Mouse (Mus musculus) kidney, embryonic 14.5 days (tissue): Measurements from ENCODE around the gene Tcea3. TPM values are rescaled to one million over a fixed set of nuclear protein-coding genes. Genes with fewer than 3 reads are reported as not detected.
A peak's percentile ranks its signal among the peaks of the same experiment; 100 is the strongest.

Experiments used
- ATAC-seq: fragments of 200-750 bp; cut with Nextera tagmentation; 2 replicates; pipeline ENCODE4 v1.8.0; 2017; ENCODE audit warnings: moderate number of reproducible peaks, mild to moderate bottlenecking, moderate TSS enrichment, moderate library complexity; ENCODE audit not compliant: low FRiP score, low TSS enrichment
- H3K27ac ChIP-seq: fragments of 300-500 bp; sonication (generic); 2 replicates; pipeline ENCODE4 v1.5.1; 2014; ENCODE audit warnings: low read depth, mild to moderate bottlenecking, low read length, moderate library complexity, mixed read lengths
- H3K27me3 ChIP-seq: fragments of 300-500 bp; sonication (generic); 2 replicates; pipeline ENCODE4 v1.6.1; 2014; ENCODE audit warnings: mild to moderate bottlenecking, low read length; ENCODE audit not compliant: control insufficient read depth, insufficient read depth
- H3K36me3 ChIP-seq: fragments of 300-500 bp; sonication (generic); 2 replicates; pipeline ENCODE4 v1.6.1; 2014; ENCODE audit warnings: low read length, mixed read lengths; ENCODE audit not compliant: control insufficient read depth, insufficient read depth
- H3K4me1 ChIP-seq: fragments of 300-500 bp; sonication (generic); 2 replicates; pipeline ENCODE4 v1.6.1; 2014; ENCODE audit warnings: low read length, mixed read lengths; ENCODE audit not compliant: control insufficient read depth, insufficient read depth
- H3K4me2 ChIP-seq: fragments of 300-500 bp; sonication (generic); replicated peaks from 2 replicates; pipeline ENCODE4 v1.6.1; 2014; ENCODE audit warnings: low read depth, mild to moderate bottlenecking, low read length
- H3K4me3 ChIP-seq: fragments of 300-500 bp; sonication (generic); 2 replicates; pipeline ENCODE4 v1.5.1; 2014; ENCODE audit warnings: mild to moderate bottlenecking, low read length
- H3K9ac ChIP-seq: fragments of 300-500 bp; sonication (generic); 2 replicates; pipeline ENCODE4 v1.6.1; 2014; ENCODE audit warnings: low read depth, mild to moderate bottlenecking, low read length, moderate library complexity
- H3K9me3 ChIP-seq: fragments of 300-500 bp; sonication (generic); 2 replicates; pipeline ENCODE4 v1.6.1; 2016; ENCODE audit warnings: low read length; ENCODE audit not compliant: control insufficient read depth
- WGBS: fragments of 180-500 bp; shearing (Covaris S2); extraction: QIAGEN DNeasy Blood & Tissue Kit; methylation state at CpG from one replicate; pipeline ENCODE4 v1.1.7; 2014; 5-methylcytosine and 5-hydroxymethylcytosine counted together
- polyA plus RNA-seq: library from polyadenylated mRNA; unstranded; fragments of >200 nt; fragmentation: Nextera tagmentation; extraction: Ambion mirVana; gene quantifications from 2 replicates; pipeline ENCODE4 v1.2.1, GENCODE M21; 2014

Gene Tcea3
- polyA plus RNA-seq, 1 experiment from 2014 or later, result 5.4 TPM

- Histone ChIP-seq H3K9ac (no peak overlapping the region), H3K4me1 (peaks cover 11% of the 10 kb centered on the region), H3K9me3 (no peaks in the 10 kb centered on the region), H3K27me3 (no peaks in the 10 kb centered on the region), H3K4me3 (no peak overlapping the region), H3K36me3 (no peaks in the 10 kb centered on the region), H3K4me2 (no peak overlapping the region), H3K27ac (no peak overlapping the region)
- WGBS, result 63% methylated on average over 7 of the region's 7 CpGs
- ATAC-seq, result no peak
These were observed 33.9 kb upstream of the Tcea3 start for GRCm38 (mm10) chr4:136213629-136214028.

GRCm38 (mm10) chr4:136214828-136215227 lies 32.7 kb upstream of the Tcea3 start:
- Histone ChIP-seq H3K9me3 (no peaks in the 10 kb centered on the region), H3K36me3 (no peaks in the 10 kb centered on the region), H3K4me2 (no peak overlapping the region), H3K4me1 (peaks cover 17% of the 10 kb centered on the region), H3K27ac (no peak overlapping the region), H3K27me3 (no peaks in the 10 kb centered on the region), H3K9ac (no peak overlapping the region), H3K4me3 (no peak overlapping the region)
- 88% methylated on average over 8 of the region's 8 CpGs for WGBS
- no peak for ATAC-seq

- H3K9me3 ChIP-seq, result no peaks in the 10 kb centered on the region
- H3K27ac ChIP-seq, result no peak overlapping the region
- no peak overlapping the region for H3K4me3 ChIP-seq
- H3K27me3 ChIP-seq, result no peaks in the 10 kb centered on the region
- H3K4me1 ChIP-seq, result peaks cover 25% of the 10 kb centered on the region
- no peaks in the 10 kb centered on the region for H3K36me3 ChIP-seq
- no peak for ATAC-seq
- 89% methylated on average over 8 of the region's 8 CpGs for WGBS
- H3K4me2 ChIP-seq, result no peak overlapping the region
- no peak overlapping the region for H3K9ac ChIP-seq
These were observed 32.0 kb upstream of the Tcea3 start for GRCm38 (mm10) chr4:136215576-136215975.

DNA sequence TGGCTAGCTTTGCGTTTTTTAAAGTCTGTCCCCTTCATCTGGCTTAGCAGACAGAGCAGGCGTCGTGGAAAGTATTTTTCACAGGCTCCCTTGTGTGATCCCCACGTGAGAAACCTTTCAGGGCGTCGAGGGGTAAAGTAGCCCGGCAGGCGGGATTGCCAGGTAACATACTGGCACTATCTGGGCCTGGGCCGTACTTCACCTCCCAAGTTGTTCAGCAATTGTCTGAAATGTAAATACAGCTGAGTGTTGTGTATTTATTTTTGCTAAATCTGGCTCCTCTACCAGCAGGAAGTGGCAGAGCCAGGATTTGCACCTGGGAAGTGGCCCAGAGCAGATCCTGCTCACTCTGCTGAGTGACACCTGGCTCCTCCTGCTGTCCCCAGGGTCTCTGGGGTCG lies 30.5 kb upstream of the Tcea3 start:
- Histone ChIP-seq H3K9me3 (no peaks in the 10 kb centered on the region), H3K4me3 (no peak overlapping the region), H3K36me3 (no peaks in the 10 kb centered on the region), H3K27ac (no peak overlapping the region), H3K27me3 (no peaks in the 10 kb centered on the region), H3K4me1 (peaks cover 27% of the 10 kb centered on the region), H3K4me2 (no peak overlapping the region), H3K9ac (no peak overlapping the region)
- ATAC-seq, result no peak
- 63% methylated on average over 10 of the region's 10 CpGs for WGBS

DNA sequence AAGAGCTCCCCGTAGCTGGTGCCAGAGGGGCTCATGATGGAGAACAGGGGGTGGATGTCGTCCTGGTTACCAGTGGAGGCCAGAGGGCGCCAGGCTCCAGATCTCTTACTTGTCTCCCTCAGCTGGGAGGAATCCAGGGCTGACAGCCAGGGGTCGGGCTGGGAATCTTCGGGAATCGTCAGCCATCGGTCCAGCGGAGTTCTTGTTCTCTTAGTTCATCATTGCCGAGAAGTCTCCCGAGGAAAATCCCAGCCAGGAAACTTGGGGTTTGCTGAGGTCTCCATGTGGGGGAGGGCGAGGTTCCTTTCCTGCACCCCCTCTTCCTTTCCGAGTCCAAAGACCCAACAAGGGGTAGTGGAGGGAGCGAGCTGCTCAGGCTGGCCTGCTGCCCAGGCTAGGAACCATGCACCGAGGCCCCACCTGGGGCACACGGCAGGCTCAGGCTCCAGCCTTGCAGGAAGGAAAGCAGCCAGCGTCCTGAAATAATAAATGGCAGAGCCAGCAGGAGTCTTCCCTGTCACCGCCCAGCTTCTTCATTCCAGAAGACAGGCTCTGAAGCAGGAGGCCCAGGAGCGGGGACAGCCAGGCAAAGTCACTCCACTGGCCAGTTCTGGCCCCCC lies 28.8 kb upstream of the Tcea3 start:
- no peak for ATAC-seq
- WGBS, result 9% methylated on average over 18 of the region's 18 CpGs
- H3K9me3 ChIP-seq, result no peaks in the 10 kb centered on the region
- no peak overlapping the region for H3K4me3 ChIP-seq
- H3K4me1 ChIP-seq, result peaks cover 24% of the 10 kb centered on the region
- no peaks in the 10 kb centered on the region for H3K36me3 ChIP-seq
- peak overlapping the region; percentile 39; the same call in 1 of the 2 replicates for H3K27ac ChIP-seq
- peak overlapping the region; percentile 23; the same call in 1 of the 2 replicates for H3K4me2 ChIP-seq
- H3K9ac ChIP-seq, result peak overlapping the region; percentile 14; the same call in 1 of the 2 replicates
- no peaks in the 10 kb centered on the region for H3K27me3 ChIP-seq

GRCm38 (mm10) chr4:136220133-136220775 lies 27.3 kb upstream of the Tcea3 start:
- 6% methylated on average over 17 of the region's 17 CpGs for WGBS
- peak; percentile 70 for ATAC-seq
- peak overlapping the region; percentile 47 for H3K9ac ChIP-seq
- peak overlapping the region; percentile 69; the same call in 1 of the 2 replicates for H3K27ac ChIP-seq
- H3K4me2 ChIP-seq, result peak overlapping the region; percentile 53
- peak overlapping the region; percentile 24 for H3K4me3 ChIP-seq
- no peaks in the 10 kb centered on the region for H3K27me3 ChIP-seq
- no peaks in the 10 kb centered on the region for H3K9me3 ChIP-seq
- H3K36me3 ChIP-seq, result no peaks in the 10 kb centered on the region
- peaks cover 23% of the 10 kb centered on the region for H3K4me1 ChIP-seq

DNA sequence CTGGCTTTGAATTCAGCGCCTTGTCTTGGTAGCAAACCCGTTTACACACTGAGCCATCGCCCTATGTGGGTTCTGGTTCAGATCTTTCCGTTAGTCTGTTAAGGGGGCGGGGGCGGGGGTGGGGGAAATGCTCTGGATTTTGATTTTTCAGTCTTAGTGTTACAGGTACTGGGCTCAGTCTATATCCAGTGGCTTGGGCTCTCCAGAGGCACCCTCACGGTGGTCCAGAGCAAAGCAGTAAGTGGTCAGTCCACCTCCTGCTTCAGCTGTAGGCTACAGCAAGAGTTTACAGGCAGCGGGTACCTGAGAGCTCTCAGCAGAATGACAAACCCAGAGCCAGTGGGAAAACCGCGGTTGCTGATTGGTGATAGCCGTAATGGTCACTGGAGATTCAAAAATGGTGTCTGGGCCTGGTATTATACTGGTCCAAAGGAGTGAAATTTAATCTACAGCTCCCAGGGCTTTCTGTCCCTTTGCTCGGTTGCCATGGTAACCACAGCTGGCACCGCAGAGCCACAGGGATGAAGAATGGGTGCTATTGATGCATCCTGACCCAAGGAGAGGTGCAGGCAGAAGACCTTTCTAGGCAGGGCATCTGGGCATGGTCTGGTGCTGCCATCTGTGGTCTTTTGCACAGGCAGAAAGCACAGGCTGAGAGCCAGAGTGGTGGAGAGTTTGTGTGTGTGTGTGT lies 23.8 kb upstream of the Tcea3 start:
- H3K4me2 ChIP-seq, result no peak overlapping the region
- no peak for ATAC-seq
- H3K4me3 ChIP-seq, result no peak overlapping the region
- H3K9ac ChIP-seq, result no peak overlapping the region
- peaks cover 16% of the 10 kb centered on the region for H3K4me1 ChIP-seq
- no peaks in the 10 kb centered on the region for H3K9me3 ChIP-seq
- 73% methylated on average over 13 of the region's 13 CpGs for WGBS
- H3K27ac ChIP-seq, result no peak overlapping the region
- H3K36me3 ChIP-seq, result no peaks in the 10 kb centered on the region
- no peaks in the 10 kb centered on the region for H3K27me3 ChIP-seq

GRCm38 (mm10) chr4:136224240-136224559 lies 23.3 kb upstream of the Tcea3 start:
- peaks cover 11% of the 10 kb centered on the region for H3K4me1 ChIP-seq
- 69% methylated on average over 5 of the region's 5 CpGs for WGBS
- no peak overlapping the region for H3K4me3 ChIP-seq
- no peak for ATAC-seq
- no peaks in the 10 kb centered on the region for H3K36me3 ChIP-seq
- H3K9me3 ChIP-seq, result no peaks in the 10 kb centered on the region
- H3K27ac ChIP-seq, result no peak overlapping the region
- no peaks in the 10 kb centered on the region for H3K27me3 ChIP-seq
- no peak overlapping the region for H3K4me2 ChIP-seq
- no peak overlapping the region for H3K9ac ChIP-seq
